Mouse (Mus musculus) neural tube, embryonic 10.5 days (tissue): ENCODE results near the gene Btbd11.

ENCODE experiments used
- DNase-seq: peaks from one replicate; pipeline ENCODE4 v3.0.0-alpha.2; 2017; ENCODE audit warnings: low spot score; ENCODE audit errors: extremely low spot score

Btbd11 gene

GRCm38 (mm10) chr10:85475642-85476345 is 89.2 kb downstream of the Btbd11 start:
- DNase-seq: no peak

GRCm38 (mm10) chr10:85479959-85480625 is 93.5 kb downstream of the Btbd11 start:
- no peak for DNase-seq

- no peak for DNase-seq
These were observed 94.5 kb downstream of the Btbd11 start for GRCm38 (mm10) chr10:85481106-85481505.

GRCm38 (mm10) chr10:85482064-85482473 is 95.5 kb downstream of the Btbd11 start:
- DNase-seq: no peak

GRCm38 (mm10) chr10:85482480-85482879 is 95.9 kb downstream of the Btbd11 start:
- DNase-seq: peak; percentile 52

GRCm38 (mm10) chr10:85486456-85486855 is 99.8 kb downstream of the Btbd11 start:
- no peak for DNase-seq

- no peak for DNase-seq
These were observed 106.0 kb downstream of the Btbd11 start for GRCm38 (mm10) chr10:85492583-85492982.

- no peak for DNase-seq
These were observed 109.7 kb downstream of the Btbd11 start for GRCm38 (mm10) chr10:85496358-85496757.

GRCm38 (mm10) chr10:85496981-85497380 is 110.4 kb downstream of the Btbd11 start:
- no peak for DNase-seq

- no peak for DNase-seq
These were observed 111.3 kb downstream of the Btbd11 start for GRCm38 (mm10) chr10:85497931-85498330.

GRCm38 (mm10) chr10:85500573-85501155 is 114.0 kb downstream of the Btbd11 start:
- DNase-seq: no peak

GRCm38 (mm10) chr10:85501966-85502566 is 115.5 kb downstream of the Btbd11 start:
- DNase-seq: no peak

GRCm38 (mm10) chr10:85502656-85503055 is 116.0 kb downstream of the Btbd11 start:
- no peak for DNase-seq

- no peak for DNase-seq
These were observed 116.8 kb downstream of the Btbd11 start for GRCm38 (mm10) chr10:85503453-85503852.

- no peak for DNase-seq
These were observed 120.8 kb downstream of the Btbd11 start for GRCm38 (mm10) chr10:85507270-85508050.

GRCm38 (mm10) chr10:85508193-85508794 is 121.7 kb downstream of the Btbd11 start:
- DNase-seq: no peak

GRCm38 (mm10) chr10:85509000-85509399 is 122.4 kb downstream of the Btbd11 start:
- DNase-seq: no peak

- no peak for DNase-seq
These were observed 123.7 kb downstream of the Btbd11 start for GRCm38 (mm10) chr10:85510329-85510728.

GRCm38 (mm10) chr10:85512808-85513207 is 126.2 kb downstream of the Btbd11 start:
- no peak for DNase-seq

- DNase-seq: peak; percentile 42
These were observed 130.9 kb downstream of the Btbd11 start for GRCm38 (mm10) chr10:85517223-85518110.
